Mouse (Mus musculus) limb, embryonic 10.5 days (tissue): ENCODE results near the gene Ctsg. TPM values are rescaled to one million over a fixed set of nuclear protein-coding genes. Genes with fewer than 3 reads are reported as not detected.
"Not testable (repeated sequence)": the region's sequence is repeated elsewhere in the genome, so short reads cannot be mapped to it uniquely, and the experiment has no call there.

ENCODE experiments used
- DNase-seq: peaks from one replicate; pipeline ENCODE4 v3.0.0-alpha.2; 2017; ENCODE audit warnings: low spot score
- H3K27ac ChIP-seq: fragments of 300-500 bp; sonication (generic); 2 replicates; pipeline ENCODE4 v1.5.1; 2016; ENCODE audit warnings: mild to moderate bottlenecking
- H3K27me3 ChIP-seq: fragments of 300-500 bp; sonication (generic); 2 replicates; pipeline ENCODE4 v1.6.1; 2016; ENCODE audit warnings: low read depth, mild to moderate bottlenecking; ENCODE audit not compliant: poor library complexity, severe bottlenecking
- H3K36me3 ChIP-seq: fragments of 300-500 bp; sonication (generic); 2 replicates; pipeline ENCODE4 v1.6.1; 2016; ENCODE audit warnings: mild to moderate bottlenecking, moderate library complexity
- H3K4me1 ChIP-seq: fragments of 300-500 bp; sonication (generic); 2 replicates; pipeline ENCODE4 v1.6.1; 2016
- H3K4me3 ChIP-seq: fragments of 300-500 bp; sonication (generic); 2 replicates; pipeline ENCODE4 v1.5.1; 2016; ENCODE audit warnings: mild to moderate bottlenecking, moderate library complexity
- H3K9me3 ChIP-seq: fragments of 300-500 bp; sonication (generic); replicated peaks from 2 replicates; pipeline ENCODE4 v1.6.1; 2016; ENCODE audit warnings: mild to moderate bottlenecking
- WGBS: fragments of 180-500 bp; shearing (Covaris S2); methylation state at CpG from one replicate; pipeline ENCODE4 v1.1.7; 2016; 5-methylcytosine and 5-hydroxymethylcytosine counted together
- polyA plus RNA-seq: library from polyadenylated mRNA; unstranded; fragments of >200 nt; fragmentation: Nextera tagmentation; extraction: Ambion mirVana; gene quantifications from 2 replicates; pipeline ENCODE4 v1.2.1, GENCODE M21; 2016

Ctsg gene
- not detected in 2 replicates for polyA plus RNA-seq

- 85% methylated on average over 10 of the region's 10 CpGs for WGBS
- no peak within 1 kb of the TSS for H3K4me3 ChIP-seq
- no peak for DNase-seq
These were observed at the start of gene Ctsg for GRCm38 (mm10) chr14:56102386-56102785. Ctsg (minus strand) TSS chr14:56102574.

GRCm38 (mm10) chr14:56133675-56134074 lies 31.3 kb upstream of the Ctsg start:
- DNase-seq, H3K9me3 ChIP-seq, H3K4me1 ChIP-seq, H3K4me3 ChIP-seq, H3K27me3 ChIP-seq, H3K36me3 ChIP-seq, H3K27ac ChIP-seq: not testable (repeated sequence)
- 86% methylated on average over 1 of the region's 1 CpGs for WGBS

More at GRCm38 (mm10) chr14:56102386-56102785, at the start of gene Ctsg:
- Histone ChIP-seq H3K4me1 (no peaks in the 10 kb centered on the region), H3K27ac (no peak within 1 kb of the TSS), H3K27me3 (no peaks in the 10 kb centered on the region), H3K9me3 (no peaks in the 10 kb centered on the region), H3K36me3 (no peaks in the 10 kb centered on the region)

GRCm38 (mm10) chr14:56132508-56132907 lies 30.1 kb upstream of the Ctsg start, which contains the start of gene Gzmd:
Gzmd (minus strand) TSS chr14:56132608.
- not testable (repeated sequence) for H3K9me3 ChIP-seq, DNase-seq, H3K36me3 ChIP-seq, H3K27me3 ChIP-seq, H3K4me1 ChIP-seq, H3K4me3 ChIP-seq, H3K27ac ChIP-seq
- WGBS, result 87% methylated on average over 2 of the region's 2 CpGs

GRCm38 (mm10) chr14:56128341-56128740 lies 26.0 kb upstream of the Ctsg start:
- H3K27me3 ChIP-seq, result no peaks in the 10 kb centered on the region
- peak; percentile 23 for DNase-seq
- no peaks in the 10 kb centered on the region for H3K9me3 ChIP-seq
- H3K4me3 ChIP-seq, result no peak overlapping the region
- no peaks in the 10 kb centered on the region for H3K36me3 ChIP-seq
- H3K27ac ChIP-seq, result no peak overlapping the region
- H3K4me1 ChIP-seq, result no peaks in the 10 kb centered on the region
- 43% methylated on average over 3 of the region's 3 CpGs for WGBS

- no peak for DNase-seq
- Histone ChIP-seq H3K4me1 (no peaks in the 10 kb centered on the region), H3K36me3 (no peaks in the 10 kb centered on the region), H3K27me3 (no peaks in the 10 kb centered on the region), H3K27ac (no peak overlapping the region), H3K9me3 (no peaks in the 10 kb centered on the region), H3K4me3 (no peak overlapping the region)
- WGBS, result 86% methylated on average over 3 of the region's 3 CpGs
These were observed 21.1 kb upstream of the Ctsg start for GRCm38 (mm10) chr14:56123516-56123915.

GRCm38 (mm10) chr14:56120525-56120924 lies 18.2 kb upstream of the Ctsg start, which contains the start of gene Gzme:
Gzme (minus strand) TSS chr14:56120625.
- no peak within 1 kb of the TSS for H3K4me3 ChIP-seq

GRCm38 (mm10) chr14:56115531-56116310 lies 13.3 kb upstream of the Ctsg start:
- H3K36me3 ChIP-seq, DNase-seq, H3K27me3 ChIP-seq, H3K9me3 ChIP-seq, H3K4me1 ChIP-seq, H3K4me3 ChIP-seq, H3K27ac ChIP-seq: not testable (repeated sequence)
- WGBS, result 92% methylated on average over 33 of the region's 33 CpGs

More at GRCm38 (mm10) chr14:56120525-56120924, 18.2 kb upstream of the Ctsg start, which contains the start of gene Gzme:
- no peaks in the 10 kb centered on the region for H3K27me3 ChIP-seq
- no peak within 1 kb of the TSS for H3K27ac ChIP-seq
- H3K4me1 ChIP-seq, result no peaks in the 10 kb centered on the region
- no peak for DNase-seq
- no peaks in the 10 kb centered on the region for H3K36me3 ChIP-seq
- no peaks in the 10 kb centered on the region for H3K9me3 ChIP-seq

GRCm38 (mm10) chr14:56105447-56106180 lies 3.2 kb upstream of the Ctsg start:
- H3K9me3 ChIP-seq, result no peaks in the 10 kb centered on the region
- no peak for DNase-seq
- no peaks in the 10 kb centered on the region for H3K27me3 ChIP-seq
- H3K36me3 ChIP-seq, result no peaks in the 10 kb centered on the region
- no peaks in the 10 kb centered on the region for H3K4me1 ChIP-seq
- no peak overlapping the region for H3K4me3 ChIP-seq
- 85% methylated on average over 13 of the region's 13 CpGs for WGBS
- no peak overlapping the region for H3K27ac ChIP-seq

- WGBS, result 93% methylated on average over 5 of the region's 5 CpGs
- Histone ChIP-seq H3K27ac (no peak overlapping the region), H3K4me3 (no peak overlapping the region), H3K4me1 (no peaks in the 10 kb centered on the region), H3K27me3 (no peaks in the 10 kb centered on the region), H3K36me3 (no peaks in the 10 kb centered on the region), H3K9me3 (no peaks in the 10 kb centered on the region)
- no peak for DNase-seq
These were observed 2.6 kb upstream of the Ctsg start for GRCm38 (mm10) chr14:56105016-56105415.

GRCm38 (mm10) chr14:56103452-56103851 lies 1.1 kb upstream of the Ctsg start:
- WGBS, result 84% methylated on average over 3 of the region's 3 CpGs
- no peaks in the 10 kb centered on the region for H3K36me3 ChIP-seq
- no peaks in the 10 kb centered on the region for H3K9me3 ChIP-seq
- DNase-seq, result no peak
- H3K27ac ChIP-seq, result no peak overlapping the region
- H3K27me3 ChIP-seq, result no peaks in the 10 kb centered on the region
- H3K4me3 ChIP-seq, result no peak overlapping the region
- H3K4me1 ChIP-seq, result no peaks in the 10 kb centered on the region

GRCm38 (mm10) chr14:56098940-56099339 lies 3.4 kb downstream of the Ctsg start:
- WGBS, result 80% methylated on average over 4 of the region's 4 CpGs
- H3K4me3 ChIP-seq, result no peak overlapping the region
- H3K9me3 ChIP-seq, result no peaks in the 10 kb centered on the region
- no peaks in the 10 kb centered on the region for H3K36me3 ChIP-seq
- no peak for DNase-seq
- H3K27me3 ChIP-seq, result no peaks in the 10 kb centered on the region
- H3K4me1 ChIP-seq, result no peaks in the 10 kb centered on the region
- no peak overlapping the region for H3K27ac ChIP-seq

- no peaks in the 10 kb centered on the region for H3K36me3 ChIP-seq
- 85% methylated on average over 1 of the region's 1 CpGs for WGBS
- H3K4me1 ChIP-seq, result no peaks in the 10 kb centered on the region
- no peak overlapping the region for H3K27ac ChIP-seq
- no peak for DNase-seq
- no peaks in the 10 kb centered on the region for H3K9me3 ChIP-seq
- H3K27me3 ChIP-seq, result no peaks in the 10 kb centered on the region
- H3K4me3 ChIP-seq, result no peak overlapping the region
These were observed 4.8 kb downstream of the Ctsg start for GRCm38 (mm10) chr14:56097597-56097996.

- Histone ChIP-seq H3K4me3 (no peak overlapping the region), H3K9me3 (no peaks in the 10 kb centered on the region), H3K27ac (no peak overlapping the region), H3K4me1 (no peaks in the 10 kb centered on the region), H3K36me3 (no peaks in the 10 kb centered on the region), H3K27me3 (no peaks in the 10 kb centered on the region)
- WGBS, result 84% methylated on average over 2 of the region's 2 CpGs
- DNase-seq, result no peak
These were observed 9.0 kb downstream of the Ctsg start for GRCm38 (mm10) chr14:56093353-56093752.
